Comparison of ENCODE assay signal across 9 mouse cellular contexts in the genomic region with DNA sequence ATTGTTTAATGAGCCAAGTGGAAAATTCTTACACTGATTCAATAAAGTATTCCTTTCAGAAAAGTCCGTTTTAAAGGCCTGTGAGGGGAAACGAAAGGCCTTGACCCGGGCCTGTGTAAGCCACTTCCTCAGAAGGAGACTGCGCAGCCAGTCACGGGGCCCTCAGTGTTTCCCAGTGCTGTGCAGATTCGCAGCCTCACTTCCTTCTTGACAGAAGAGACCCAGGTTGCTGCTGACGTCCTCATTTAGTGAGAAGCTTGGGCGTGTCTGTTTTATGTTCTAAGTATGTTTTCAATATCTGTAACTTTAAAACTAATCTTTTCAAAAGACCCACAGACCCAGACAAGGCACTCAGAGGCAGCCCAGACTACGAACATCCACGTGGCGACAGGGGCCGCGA. TPM values are rescaled to one million over a fixed set of nuclear protein-coding genes. Genes with fewer than 3 reads are reported as not detected.
DNase-seq lines count a peak whose midpoint lies in the region; ATAC-seq and TF ChIP-seq lines count a peak whose summit lies in the region.
"Had no signal": no experiment of that assay in that cellular context is flagged by ENCODE, and none has a peak within 500 bp of the region (broad histone marks: within the 10 kb centered on the region; RNA-seq: fewer than 3 reads in every experiment).

No protein-coding gene starts in this region.

- H3K4me1 ChIP-seq in kidney, adult 2 months (ENCODE audit: control insufficient read depth, insufficient read depth, low read length) = no peaks in the 10 kb centered on the region
- no peaks in the 10 kb centered on the region for H3K4me1 ChIP-seq in kidney, embryonic 14.5 days (ENCODE audit: control insufficient read depth, insufficient read depth, low read length)
- H3K4me1 ChIP-seq: lung, embryonic 15.5 days had no signal

- TF ChIP-seq CTCF in kidney, adult 2 months (conservative IDR thresholded peaks at IDR 0.05; ENCODE audit: insufficient read depth, insufficient read length, low read depth, low read length) = no peak

- no peak overlapping the region for H3K27ac ChIP-seq in kidney, adult 2 months (ENCODE audit: insufficient read depth, low read depth, low read length)
- H3K27ac ChIP-seq in kidney, embryonic 14.5 days (ENCODE audit: low read depth, low read length) = no peak overlapping the region
- H3K27ac ChIP-seq: lung, embryonic 15.5 days had no signal

- no peak overlapping the region for H3K4me3 ChIP-seq in kidney, adult 2 months (ENCODE audit: insufficient read depth, low read depth, low read length)
- no peak overlapping the region for H3K4me3 ChIP-seq in kidney, embryonic 14.5 days (ENCODE audit: low read length)
- H3K4me3 ChIP-seq: lung, embryonic 15.5 days had no signal

- WGBS in kidney, adult 2 months = 74% methylated on average over 13 of the region's 13 CpGs
- 78% methylated on average over 13 of the region's 13 CpGs for WGBS in kidney, embryonic 14.5 days

- H3K9ac ChIP-seq in kidney, embryonic 14.5 days (ENCODE audit: low read depth, low read length) = no peak overlapping the region
- H3K9ac ChIP-seq: lung, embryonic 15.5 days had no signal

- H3K9me3 ChIP-seq in kidney, embryonic 14.5 days (ENCODE audit: control insufficient read depth, low read length) = no peaks in the 10 kb centered on the region
- H3K9me3 ChIP-seq: lung, embryonic 15.5 days had no signal

- peak; percentile 45 for DNase-seq in kidney, adult 2 months
- peak; percentile 91 for DNase-seq in T-cell, adult 2 months (ENCODE audit: low spot score)
- DNase-seq in kidney, postnatal 36 days = peak; percentile 17 to 32
- DNase-seq in spleen, postnatal 36 days (ENCODE audit: low spot score in 2 of 2) = peak; percentile 87
- no peak for DNase-seq in cerebellum, adult 9-11 months
- DNase-seq in retina, embryonic 14.5 days (ENCODE audit: low spot score) = no peak
- no peak for DNase-seq in cerebellum, postnatal 36 days

- ATAC-seq in kidney, embryonic 14.5 days (ENCODE audit: low FRiP score, low TSS enrichment) = no peak

- no peaks in the 10 kb centered on the region for H3K36me3 ChIP-seq in kidney, adult 2 months (ENCODE audit: control insufficient read depth, insufficient read depth, low read length)
- H3K36me3 ChIP-seq in kidney, embryonic 14.5 days (ENCODE audit: control insufficient read depth, insufficient read depth, low read length) = no peaks in the 10 kb centered on the region
- H3K36me3 ChIP-seq: lung, embryonic 15.5 days had no signal

- no peak for TF ChIP-seq POLR2A in kidney, adult 2 months (IDR thresholded peaks at IDR 0.05; ENCODE audit: low read depth, low read length)

- H3K27me3 ChIP-seq in kidney, adult 2 months (replicated peaks; ENCODE audit: control insufficient read depth, insufficient read depth, low read length) = no peaks in the 10 kb centered on the region
- H3K27me3 ChIP-seq in kidney, embryonic 14.5 days (ENCODE audit: control insufficient read depth, insufficient read depth, low read length) = no peaks in the 10 kb centered on the region
- H3K27me3 ChIP-seq: lung, embryonic 15.5 days had no signal

- H3K4me2 ChIP-seq in kidney, embryonic 14.5 days (replicated peaks; ENCODE audit: low read depth, low read length) = no peak overlapping the region
- H3K4me2 ChIP-seq: lung, embryonic 15.5 days had no signal

RNA-seq across cellular contexts. Expression of gene Kpna4, which starts 29.6 kb away (rescaled TPM):
- 8.6 and 11.3 TPM in 2 replicates for polyA plus RNA-seq in kidney, adult 2 months (2012; rRNA removed)
- 27.6 and 41.6 TPM in 2 replicates for polyA plus RNA-seq in kidney, embryonic 14.5 days (2014; fragmentation: Nextera tagmentation; extraction: Ambion mirVana)

Comparison
In these comparisons a context has a peak if more than half of its experiments do, and no peak if none do; other contexts are left out.
1. DNase-seq: peak in kidney, adult 2 months (single experiment), T-cell, adult 2 months (single experiment), kidney, postnatal 36 days (2 of 2) and spleen, postnatal 36 days (2 of 2); none in cerebellum, adult 9-11 months (single experiment), retina, embryonic 14.5 days (single experiment) and cerebellum, postnatal 36 days (0 of 2).